Mouse (Mus musculus) erythroblast, adult 5-6 weeks (primary cell): ENCODE data around the gene Abcb8. TPM values are rescaled to one million over a fixed set of nuclear protein-coding genes. Genes with fewer than 3 reads are reported as not detected.
A peak's percentile ranks its signal among the peaks of the same experiment; 100 is the strongest.

Source experiments
- ATAC-seq: replicated peaks from 2 replicates; pipeline ENCODE4 v1.8.0; 2016; ENCODE audit warnings: moderate number of reproducible peaks, mild to moderate bottlenecking, moderate TSS enrichment, inconsistent platforms; ENCODE audit not compliant: poor library complexity, low FRiP score, severe bottlenecking
- total RNA-seq, 2 experiments: library from RNA; stranded (forward) in 1 of 2; stranded (reverse) in 1 of 2; fragments of 150-400 nt in 1 of 2; fragments of 200-764, 138-1000 nt in 1 of 2; gene quantifications; 2 replicates each; pipeline versions ENCODE4 v1.2.3 to v1.2.4; 2015 to 2017; ENCODE audit warnings: low replicate concordance in 2 of 2

Gene Abcb8
- total RNA-seq, 2 experiments from 2014 or later, result 5.5 to 22.7 TPM

DNA sequence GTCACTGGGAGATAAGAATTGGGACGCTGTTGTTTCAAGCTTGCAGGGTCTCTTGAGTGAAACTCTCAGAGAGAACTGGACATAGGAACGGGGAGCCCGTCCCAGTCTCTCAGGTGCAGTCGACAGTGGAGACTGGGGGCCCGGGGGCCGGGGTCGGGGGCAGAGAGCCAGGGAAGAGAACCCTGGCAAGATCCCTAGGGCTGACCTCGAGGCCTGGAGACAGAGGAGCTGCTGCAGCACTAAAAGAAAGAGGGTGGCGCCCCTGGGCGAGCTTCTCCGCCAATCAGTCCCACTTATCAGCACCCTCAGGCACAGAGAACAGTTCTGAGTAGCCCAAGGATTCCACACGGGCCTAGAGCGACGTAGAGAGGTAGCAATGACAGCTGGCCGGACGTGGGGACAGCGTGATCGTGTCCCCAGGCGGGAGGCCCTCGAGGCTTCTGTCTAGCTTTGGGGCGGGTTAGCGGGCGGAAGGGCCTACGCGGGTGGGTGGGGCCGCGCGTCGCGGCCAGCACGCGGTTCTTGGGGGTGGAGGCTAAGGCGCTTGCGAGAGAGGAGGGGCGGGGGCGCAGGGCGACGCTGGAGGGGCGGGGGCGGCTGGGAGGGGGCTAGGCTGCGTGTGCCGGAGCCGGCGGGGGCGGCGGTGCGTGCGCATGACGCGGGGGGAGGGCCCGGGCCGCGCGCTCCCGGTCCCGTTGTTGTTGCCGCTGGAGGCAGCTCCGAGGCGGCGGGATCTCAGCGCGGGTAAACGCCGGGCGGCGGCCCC is 58.0 kb downstream of the Abcb8 start:
- ATAC-seq, result peak; percentile 63

DNA sequence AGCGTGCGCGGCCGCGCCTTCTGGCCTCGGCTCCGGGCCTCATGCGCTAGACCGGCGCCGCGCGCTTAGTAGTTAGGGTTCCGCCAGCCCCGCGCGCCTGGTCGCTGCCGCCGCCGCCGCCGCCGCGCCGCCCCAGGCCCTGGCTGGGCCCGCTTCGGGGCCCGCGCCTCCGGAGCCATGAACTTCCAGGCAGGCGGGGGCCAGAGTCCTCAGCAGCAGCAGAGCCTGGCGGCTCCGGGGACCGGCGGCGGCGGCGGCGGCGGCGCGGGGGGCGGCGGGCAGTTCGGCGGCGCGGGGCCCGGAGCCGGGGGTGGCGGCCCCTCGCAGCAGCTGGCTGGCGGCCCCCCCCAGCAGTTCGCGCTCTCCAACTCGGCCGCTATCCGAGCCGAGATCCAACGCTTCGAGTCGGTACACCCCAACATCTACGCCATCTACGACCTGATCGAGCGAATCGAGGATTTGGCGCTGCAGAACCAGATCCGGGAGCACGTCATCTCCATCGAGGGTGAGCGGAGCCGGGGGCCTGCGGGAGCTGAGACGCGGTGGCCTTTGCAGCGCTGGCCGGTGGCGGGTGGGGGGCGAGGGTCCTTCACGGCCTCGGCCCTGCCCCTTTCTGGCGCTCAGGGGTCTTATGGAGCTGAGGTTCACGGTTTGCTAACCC is 58.7 kb downstream of the Abcb8 start, which contains the start of gene Agap3:
Gene Agap3 (plus strand): TSS at position 148 of the 661 bp plus-strand sequence.
- peak; percentile 38 for ATAC-seq

DNA sequence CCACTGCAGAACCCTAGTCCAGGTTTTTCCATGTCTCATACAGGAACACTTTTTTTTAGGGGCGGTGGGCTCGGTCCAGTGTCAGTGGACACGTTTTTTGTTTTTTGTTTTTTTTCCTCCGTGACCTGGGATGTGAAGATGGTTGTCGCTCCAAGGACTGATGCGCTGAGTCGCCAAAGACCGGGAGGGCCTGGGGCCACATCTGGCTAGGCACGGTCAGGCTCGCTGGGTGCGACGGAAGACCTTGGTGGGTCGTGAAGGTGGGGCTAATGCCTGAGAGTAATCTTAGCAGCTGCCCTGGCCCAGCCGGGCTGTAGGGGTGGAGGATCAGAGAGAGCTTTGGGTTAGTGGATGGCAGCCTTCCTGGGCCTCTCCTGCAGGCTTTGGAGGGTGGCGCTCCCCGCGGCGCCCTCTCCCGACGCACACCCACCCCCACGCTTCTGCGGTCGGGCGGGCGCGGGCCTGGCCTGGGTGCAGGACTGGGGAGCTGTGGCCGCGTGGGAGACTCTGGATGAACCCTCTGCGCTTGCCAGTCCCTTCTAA is 59.3 kb downstream of the Abcb8 start:
- ATAC-seq, result peak; percentile 40

GRCm38 (mm10) chr5:24453283-24453984 is 60.0 kb downstream of the Abcb8 start:
- ATAC-seq, result no peak

DNA sequence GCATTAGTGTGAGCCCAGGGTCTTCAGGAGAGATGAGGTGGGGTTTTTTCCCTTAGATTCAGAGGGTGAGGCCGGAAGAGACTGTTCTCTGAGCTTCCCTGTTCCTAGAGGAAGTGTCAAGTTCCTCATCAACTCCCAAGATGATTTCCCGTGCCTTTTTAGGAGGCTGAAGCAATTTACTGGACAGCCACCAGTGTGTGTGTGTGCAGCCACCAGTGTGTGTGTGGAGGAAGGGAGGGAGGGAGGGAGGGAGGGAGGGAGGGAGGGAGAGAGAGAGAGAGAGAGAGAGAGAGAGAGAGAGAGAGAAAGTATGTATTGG is 60.5 kb downstream of the Abcb8 start:
- no peak for ATAC-seq

DNA sequence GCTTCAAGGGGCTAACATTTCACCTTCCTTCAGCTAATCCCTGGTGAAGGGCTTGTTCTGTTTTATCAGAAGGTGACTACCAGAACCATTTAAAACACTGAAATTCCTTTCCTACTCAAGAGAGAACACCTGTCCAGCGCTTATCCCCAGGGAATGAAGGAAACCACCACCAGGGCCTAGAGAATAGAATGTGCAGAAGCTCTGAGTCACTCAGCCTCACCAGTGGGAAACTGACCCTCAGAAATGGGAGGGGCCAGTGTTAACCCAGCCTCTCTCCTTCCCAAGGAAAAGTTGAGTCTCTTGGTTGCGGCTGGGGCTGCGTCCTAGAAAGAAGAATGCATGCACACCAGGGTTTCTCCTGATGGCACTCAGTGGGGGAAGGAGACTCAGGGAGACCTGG is 61.6 kb downstream of the Abcb8 start:
- no peak for ATAC-seq

GRCm38 (mm10) chr5:24455613-24456012 is 62.1 kb downstream of the Abcb8 start:
- ATAC-seq, result no peak

Other genes with a start within 250 kb of the Abcb8 start
- 8.6 and 17.1 TPM in 2 replicates for gene Nupl2, start 228.7 kb upstream of the Abcb8 start, total RNA-seq (2015; ENCODE audit: low replicate concordance)
- 12.0 and 14.2 TPM in 2 replicates for gene Nupl2, start 228.7 kb upstream of the Abcb8 start, total RNA-seq (2017; ENCODE audit: low replicate concordance)
- not detected in 2 replicates for gene Kcnh2, start 42.1 kb upstream of the Abcb8 start, total RNA-seq (2015; ENCODE audit: low replicate concordance)
- gene Kcnh2, start 42.1 kb upstream of the Abcb8 start, total RNA-seq (2017; ENCODE audit: low replicate concordance), result 0.14 TPM in 1 of 2 replicates, not detected in the other
- gene Nos3, start 28.9 kb upstream of the Abcb8 start, total RNA-seq (2015; ENCODE audit: low replicate concordance), result not detected in 2 replicates
- gene Nos3, start 28.9 kb upstream of the Abcb8 start, total RNA-seq (2017; ENCODE audit: low replicate concordance), result not detected in 2 replicates
- not detected in 2 replicates for gene Atg9b, start 1.5 kb upstream of the Abcb8 start, total RNA-seq (2015; ENCODE audit: low replicate concordance)
- gene Atg9b, start 1.5 kb upstream of the Abcb8 start, total RNA-seq (2017; ENCODE audit: low replicate concordance), result not detected in 2 replicates
- gene Asic3, start 19.7 kb downstream of the Abcb8 start, total RNA-seq (2015; ENCODE audit: low replicate concordance), result not detected in 2 replicates
- gene Asic3, start 19.7 kb downstream of the Abcb8 start, total RNA-seq (2017; ENCODE audit: low replicate concordance), result 1.3 TPM in 1 of 2 replicates, not detected in the other
- 0.58 and 4.2 TPM in 2 replicates for gene Cdk5, start 29.9 kb downstream of the Abcb8 start, total RNA-seq (2015; ENCODE audit: low replicate concordance)
- 2.5 and 3.5 TPM in 2 replicates for gene Cdk5, start 29.9 kb downstream of the Abcb8 start, total RNA-seq (2017; ENCODE audit: low replicate concordance)
- 1.7 and 16.1 TPM in 2 replicates for gene Slc4a2, start 30.2 kb downstream of the Abcb8 start, total RNA-seq (2015; ENCODE audit: low replicate concordance)
- gene Slc4a2, start 30.2 kb downstream of the Abcb8 start, total RNA-seq (2017; ENCODE audit: low replicate concordance), result 6.3 and 15.9 TPM in 2 replicates
- gene Fastk, start 51.6 kb downstream of the Abcb8 start, total RNA-seq (2015; ENCODE audit: low replicate concordance), result 9.2 and 25.1 TPM in 2 replicates
- gene Fastk, start 51.6 kb downstream of the Abcb8 start, total RNA-seq (2017; ENCODE audit: low replicate concordance), result 4.3 and 9.1 TPM in 2 replicates
- gene Tmub1, start 54.2 kb downstream of the Abcb8 start, total RNA-seq (2015; ENCODE audit: low replicate concordance), result 2.9 and 3.7 TPM in 2 replicates
- 2.0 and 4.3 TPM in 2 replicates for gene Tmub1, start 54.2 kb downstream of the Abcb8 start, total RNA-seq (2017; ENCODE audit: low replicate concordance)
- gene Agap3, start 58.5 kb downstream of the Abcb8 start, total RNA-seq (2015; ENCODE audit: low replicate concordance), result 1.0 and 3.5 TPM in 2 replicates
- 10.5 and 14.5 TPM in 2 replicates for gene Agap3, start 58.5 kb downstream of the Abcb8 start, total RNA-seq (2017; ENCODE audit: low replicate concordance)
- not detected in 2 replicates for gene Gbx1, start 133.5 kb downstream of the Abcb8 start, total RNA-seq (2015; ENCODE audit: low replicate concordance)
- not detected in 2 replicates for gene Gbx1, start 133.5 kb downstream of the Abcb8 start, total RNA-seq (2017; ENCODE audit: low replicate concordance)
- gene Asb10, start 147.3 kb downstream of the Abcb8 start, total RNA-seq (2015; ENCODE audit: low replicate concordance), result not detected in 2 replicates
- gene Asb10, start 147.3 kb downstream of the Abcb8 start, total RNA-seq (2017; ENCODE audit: low replicate concordance), result 0.14 TPM in 1 of 2 replicates, not detected in the other
- not detected in 2 replicates for gene 4931409K22Rik, start 163.1 kb downstream of the Abcb8 start, total RNA-seq (2015; ENCODE audit: low replicate concordance)
- not detected in 2 replicates for gene 4931409K22Rik, start 163.1 kb downstream of the Abcb8 start, total RNA-seq (2017; ENCODE audit: low replicate concordance)
- 7.1 and 9.8 TPM in 2 replicates for gene Abcf2, start 183.8 kb downstream of the Abcb8 start, total RNA-seq (2015; ENCODE audit: low replicate concordance)
- gene Abcf2, start 183.8 kb downstream of the Abcb8 start, total RNA-seq (2017; ENCODE audit: low replicate concordance), result 17.4 and 22.3 TPM in 2 replicates
- gene Chpf2, start 193.1 kb downstream of the Abcb8 start, total RNA-seq (2015; ENCODE audit: low replicate concordance), result 0.96 and 1.3 TPM in 2 replicates
- 1.6 and 3.6 TPM in 2 replicates for gene Chpf2, start 193.1 kb downstream of the Abcb8 start, total RNA-seq (2017; ENCODE audit: low replicate concordance)
- gene Smarcd3, start 230.7 kb downstream of the Abcb8 start, total RNA-seq (2015; ENCODE audit: low replicate concordance), result not detected in 2 replicates
- 0.42 TPM in 1 of 2 replicates, not detected in the other for gene Smarcd3, start 230.7 kb downstream of the Abcb8 start, total RNA-seq (2017; ENCODE audit: low replicate concordance)